Mouse (Mus musculus) gastrocnemius, postnatal 14 days (tissue): ENCODE measurements at regions not wholly inside any gene's neighbourhood (a gene's known extent, or its start where the extent isn't known, plus 50 kb on each side); places are given as distances from the start of the nearest gene placed in this dataset.
A peak's percentile ranks its signal among the peaks of the same experiment; 100 is the strongest.

ENCODE experiments used
- DNase-seq: peaks from one replicate; pipeline ENCODE4 v3.0.0; 2021; ENCODE audit warnings: mixed read lengths
- intact Hi-C: fragments of 180-260 bp; cut with DNase I; formaldehyde crosslinking; loops from one replicate; pipeline ENCODE4 v1.15.1; 2025; ENCODE audit warnings: low total_unique reads

DNA sequence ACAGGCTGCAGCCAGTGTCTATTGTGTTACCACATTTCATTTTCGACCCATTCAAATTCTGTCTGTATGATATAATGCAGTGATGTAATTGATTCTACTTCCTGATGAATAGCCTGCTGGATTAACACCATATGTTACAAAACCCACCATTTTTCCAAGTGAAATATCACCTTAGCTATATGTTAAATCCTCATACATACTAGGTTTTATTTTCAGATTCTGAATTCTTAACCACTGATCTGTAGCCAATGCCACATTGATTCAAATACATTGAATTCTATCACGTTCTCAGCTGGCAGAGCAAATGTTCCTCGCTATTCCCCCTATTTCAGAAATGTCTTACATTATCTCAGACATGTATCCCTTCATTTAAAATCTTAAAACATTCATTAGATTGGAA is 60.4 kb upstream of the Prdx6b start:
- no peak for DNase-seq
- intact Hi-C loops: no loop called here

- DNase-seq: no peak
- intact Hi-C loops: no loop called here
Measured at GRCm38 (mm10) chr2:80205074-80205727, 75.9 kb upstream of the Pde1a start.

DNA sequence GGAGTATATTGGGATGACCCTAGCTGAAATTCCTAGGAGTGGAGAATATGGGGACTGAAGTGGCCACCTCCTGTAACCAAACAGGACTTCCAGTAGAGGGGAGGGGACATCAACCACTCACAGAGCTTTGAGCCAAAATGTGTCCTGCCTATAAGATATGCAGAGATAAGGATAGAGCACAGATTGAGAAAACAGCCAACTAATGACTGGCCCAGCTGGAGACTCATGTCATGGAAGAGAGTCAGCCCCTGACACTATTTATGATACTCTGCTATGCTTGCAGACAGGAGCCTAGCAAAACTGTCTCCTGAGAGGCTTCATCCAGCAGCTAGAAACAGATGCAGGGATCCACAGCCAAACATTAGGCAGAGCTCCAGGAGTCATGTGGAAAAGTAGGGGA is 74.2 kb upstream of the Pde1a start:
- intact Hi-C loops: no loop called here
- peak; percentile 9 for DNase-seq

DNA sequence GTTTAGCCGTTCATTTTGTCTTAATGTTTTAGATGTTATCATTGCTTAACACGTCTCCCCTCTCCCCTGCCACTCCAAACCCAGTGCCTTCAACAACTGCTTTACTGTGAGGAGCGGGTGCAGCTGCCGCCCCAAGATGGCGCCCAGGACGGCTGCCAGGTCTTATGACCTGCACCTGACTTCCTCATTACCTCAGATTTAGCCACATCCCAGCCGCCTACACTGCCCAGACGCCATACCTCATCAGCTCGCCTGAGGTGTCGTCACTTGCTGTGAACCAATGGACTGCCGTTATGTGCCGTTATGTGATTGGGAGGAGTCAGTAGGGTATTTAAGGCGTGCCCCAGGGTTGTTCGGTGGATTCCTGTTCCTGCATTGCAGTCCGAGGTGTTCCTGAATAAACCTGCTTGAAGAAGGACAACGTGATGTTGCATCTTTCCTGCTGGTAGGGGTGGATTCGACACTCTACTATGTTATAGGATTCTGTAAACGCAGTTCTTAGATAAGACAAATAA is 66.7 kb upstream of the Pde1a start:
- DNase-seq: no peak
- intact Hi-C loops: no loop called here

DNA sequence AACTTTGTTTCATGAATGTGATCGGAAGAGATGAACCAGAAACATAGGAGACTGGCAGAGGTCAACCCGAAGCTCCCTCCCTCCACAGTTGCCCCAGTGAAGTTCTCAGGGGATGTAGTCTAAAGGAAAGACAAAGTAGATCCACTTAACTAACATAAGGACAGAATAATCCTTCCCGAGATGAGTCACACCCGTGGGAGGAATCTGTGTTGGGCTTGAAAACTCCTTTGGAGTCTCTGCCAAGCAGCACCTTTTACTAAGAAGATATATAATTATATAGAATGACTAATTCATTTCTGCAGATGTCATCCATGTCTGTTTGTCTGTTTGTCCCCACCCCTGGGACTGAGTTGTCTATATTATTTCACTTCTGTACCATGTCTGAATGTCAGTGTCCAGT is 59.1 kb upstream of the Pde1a start:
- intact Hi-C loops: no loop called here

GRCm38 (mm10) chr2:80186867-80187266 is 57.6 kb upstream of the Pde1a start:
- intact Hi-C loops: no loop called here
- no peak for DNase-seq

More for the DNA sequence above, 59.1 kb upstream of the Pde1a start:
- DNase-seq: no peak
